Mouse (Mus musculus): ENCODE measurements around the gene Myof. TPM values are rescaled to one million over a fixed set of nuclear protein-coding genes. Genes with fewer than 3 reads are reported as not detected.

Gene Myof
- total and polyA plus RNA-seq, 2 experiments from 2014 or later, result 1.5 to 5.1 TPM

- no peak overlapping the region for H3K9ac ChIP-seq
- no peaks in the 10 kb centered on the region for H3K36me3 ChIP-seq (ENCODE audit: insufficient read depth)
- DNase-seq (no peak), ATAC-seq (no peak)
- H3K27ac ChIP-seq (ENCODE audit: low read depth, low read length), result no peak overlapping the region
- no peak overlapping the region for H3K4me3 ChIP-seq (ENCODE audit: low read depth, low read length)
- no peaks in the 10 kb centered on the region for H3K27me3 ChIP-seq (ENCODE audit: insufficient read depth, low read length)
- 79% methylated on average over 2 of the region's 2 CpGs for whole genome bisulfite sequencing
- peaks cover 13% of the 10 kb centered on the region for H3K4me1 ChIP-seq (ENCODE audit: insufficient read depth)
- H3K4me2 ChIP-seq (ENCODE audit: low read depth), result no peak overlapping the region
- no peaks in the 10 kb centered on the region for H3K9me3 ChIP-seq (ENCODE audit: low read length)
- no peak for TF ChIP-seq CTCF (IDR thresholded peaks at IDR 0.05; ENCODE audit: low read depth)
These were observed 53.4 kb downstream of the Myof start for GRCm38 (mm10) chr19:37989971-37990370.

DNA sequence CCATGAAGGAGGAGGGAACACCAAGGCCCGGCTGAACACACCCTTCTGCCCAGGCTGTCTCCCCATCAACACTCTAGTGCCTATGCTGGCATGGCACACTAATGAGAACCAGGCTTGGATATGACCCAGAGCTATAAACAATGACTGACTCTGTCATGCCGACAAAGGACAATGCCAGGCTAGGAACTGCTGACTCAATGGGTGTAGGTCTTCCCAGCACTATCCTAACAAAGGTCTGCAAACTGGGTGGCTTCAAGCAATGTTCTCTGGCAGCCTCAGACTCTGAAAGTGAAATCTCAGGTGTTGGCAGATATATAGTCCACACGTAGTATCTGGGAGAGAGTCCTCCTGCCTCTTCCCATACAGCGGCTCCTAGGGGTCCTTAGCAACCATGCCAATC lies 55.2 kb downstream of the Myof start:
- H3K4me3 ChIP-seq (ENCODE audit: low read depth, low read length), result no peak overlapping the region
- whole genome bisulfite sequencing, result 74% methylated on average over 4 of the region's 4 CpGs
- no peak for ATAC-seq
- H3K9ac ChIP-seq, result no peak overlapping the region
- TF ChIP-seq CTCF (IDR thresholded peaks at IDR 0.05; ENCODE audit: low read depth), result no peak
- no peaks in the 10 kb centered on the region for H3K36me3 ChIP-seq (ENCODE audit: insufficient read depth)
- H3K9me3 ChIP-seq (ENCODE audit: low read length), result no peaks in the 10 kb centered on the region
- H3K27me3 ChIP-seq (ENCODE audit: insufficient read depth, low read length), result no peaks in the 10 kb centered on the region
- H3K4me1 ChIP-seq (ENCODE audit: insufficient read depth), result peaks cover 13% of the 10 kb centered on the region
- no peak overlapping the region for H3K4me2 ChIP-seq (ENCODE audit: low read depth)
- DNase-seq, result no peak
- no peak overlapping the region for H3K27ac ChIP-seq (ENCODE audit: low read depth, low read length)

- H3K4me3 ChIP-seq (ENCODE audit: low read depth, low read length), result no peak overlapping the region
- H3K9ac ChIP-seq, result no peak overlapping the region
- peaks cover under 1% of the 10 kb centered on the region; the same call in 1 of the 2 replicates for H3K4me1 ChIP-seq (ENCODE audit: insufficient read depth)
- ATAC-seq (no peak), DNase-seq (no peak)
- no peak for TF ChIP-seq CTCF (IDR thresholded peaks at IDR 0.05; ENCODE audit: low read depth)
- no peaks in the 10 kb centered on the region for H3K36me3 ChIP-seq (ENCODE audit: insufficient read depth)
- H3K27ac ChIP-seq (ENCODE audit: low read depth, low read length), result no peak overlapping the region
- 89% methylated on average over 16 of the region's 16 CpGs for WGBS
- H3K9me3 ChIP-seq (ENCODE audit: low read length), result no peaks in the 10 kb centered on the region
- no peaks in the 10 kb centered on the region for H3K27me3 ChIP-seq (ENCODE audit: insufficient read depth, low read length)
- H3K4me2 ChIP-seq (ENCODE audit: low read depth), result no peak overlapping the region
These were observed 57.6 kb downstream of the Myof start for GRCm38 (mm10) chr19:37985730-37986129.

- no peaks in the 10 kb centered on the region for H3K4me1 ChIP-seq (ENCODE audit: insufficient read depth)
- DNase-seq (no peak), ATAC-seq (peak; percentile 62)
- no peaks in the 10 kb centered on the region for H3K27me3 ChIP-seq (ENCODE audit: insufficient read depth, low read length)
- H3K27ac ChIP-seq (ENCODE audit: low read depth, low read length), result peak overlapping the region; percentile 11; the same call in 1 of the 2 replicates
- H3K9me3 ChIP-seq (ENCODE audit: low read length), result no peaks in the 10 kb centered on the region
- no peak for TF ChIP-seq CTCF (IDR thresholded peaks at IDR 0.05; ENCODE audit: low read depth)
- H3K9ac ChIP-seq, result no peak overlapping the region
- no peak overlapping the region for H3K4me3 ChIP-seq (ENCODE audit: low read depth, low read length)
- WGBS, result 75% methylated on average over 5 of the region's 5 CpGs
- H3K4me2 ChIP-seq (ENCODE audit: low read depth), result no peak overlapping the region
- H3K36me3 ChIP-seq (ENCODE audit: insufficient read depth), result no peaks in the 10 kb centered on the region
These were observed 67.4 kb downstream of the Myof start for GRCm38 (mm10) chr19:37975951-37976350.

GRCm38 (mm10) chr19:37970571-37970970 lies 72.8 kb downstream of the Myof start:
- Histone ChIP-seq H3K9me3 (ENCODE audit: low read length) (no peaks in the 10 kb centered on the region), H3K4me1 (ENCODE audit: insufficient read depth) (no peaks in the 10 kb centered on the region)
- WGBS, result 82% methylated on average over 4 of the region's 4 CpGs

DNA sequence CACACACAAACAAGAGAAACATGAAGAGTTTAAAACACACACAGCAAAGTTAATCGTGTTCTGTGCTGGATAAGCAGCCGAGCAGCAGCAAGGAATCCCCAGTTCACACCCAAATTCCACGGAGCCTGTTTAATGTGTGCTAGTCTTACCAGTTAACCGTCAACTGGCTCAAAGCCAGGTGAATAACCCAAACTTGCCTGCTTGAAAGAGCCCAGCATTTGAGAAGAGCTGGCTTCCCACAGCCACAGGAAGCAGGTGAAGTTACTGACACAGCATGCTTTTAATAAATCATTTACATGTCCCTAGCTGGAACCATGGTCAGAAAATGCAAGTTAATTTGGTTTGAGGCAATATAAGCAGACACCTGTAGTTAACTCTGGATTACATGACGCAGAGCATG lies 73.4 kb downstream of the Myof start:
- H3K36me3 ChIP-seq (ENCODE audit: insufficient read depth), result no peaks in the 10 kb centered on the region
- DNase-seq (no peak), ATAC-seq (no peak)
- H3K9ac ChIP-seq, result no peak overlapping the region
- H3K4me2 ChIP-seq (ENCODE audit: low read depth), result no peak overlapping the region
- WGBS, result 65% methylated on average over 5 of the region's 5 CpGs
- no peak overlapping the region for H3K4me3 ChIP-seq (ENCODE audit: low read depth, low read length)
- no peak for TF ChIP-seq CTCF (IDR thresholded peaks at IDR 0.05; ENCODE audit: low read depth)
- H3K9me3 ChIP-seq (ENCODE audit: low read length), result no peaks in the 10 kb centered on the region
- H3K27me3 ChIP-seq (ENCODE audit: insufficient read depth, low read length), result no peaks in the 10 kb centered on the region
- H3K27ac ChIP-seq (ENCODE audit: low read depth, low read length), result no peak overlapping the region
- no peaks in the 10 kb centered on the region for H3K4me1 ChIP-seq (ENCODE audit: insufficient read depth)

More at GRCm38 (mm10) chr19:37970571-37970970, 72.8 kb downstream of the Myof start:
- Histone ChIP-seq H3K27ac (ENCODE audit: low read depth, low read length) (no peak overlapping the region), H3K4me2 (ENCODE audit: low read depth) (no peak overlapping the region), H3K9ac (no peak overlapping the region), H3K4me3 (ENCODE audit: low read depth, low read length) (no peak overlapping the region), H3K27me3 (ENCODE audit: insufficient read depth, low read length) (no peaks in the 10 kb centered on the region), H3K36me3 (ENCODE audit: insufficient read depth) (no peaks in the 10 kb centered on the region)
- DNase-seq, result no peak
- ATAC-seq, result no peak
- TF ChIP-seq CTCF (IDR thresholded peaks at IDR 0.05; ENCODE audit: low read depth), result no peak

DNA sequence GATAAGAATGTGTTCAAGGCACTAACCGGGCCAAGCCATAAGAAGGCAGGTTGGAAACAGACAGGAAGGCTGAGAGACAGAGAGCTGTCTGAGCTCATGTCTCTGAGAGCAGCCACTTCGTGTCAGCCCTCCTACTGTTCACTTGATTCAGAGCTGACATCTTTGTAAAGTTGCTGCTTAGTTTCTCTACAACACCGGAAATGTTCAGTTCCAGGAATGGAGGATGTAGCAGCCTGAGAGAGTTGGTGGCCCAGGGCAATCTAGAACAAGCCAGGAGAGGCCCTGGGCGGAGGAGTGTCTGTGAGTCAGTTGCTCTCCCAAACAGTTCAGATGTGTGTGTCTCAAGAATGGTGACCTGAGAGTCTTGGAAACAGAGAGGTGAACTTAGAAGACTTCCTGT lies 77.5 kb downstream of the Myof start:
- TF ChIP-seq CTCF (IDR thresholded peaks at IDR 0.05; ENCODE audit: low read depth), result no peak
- no peak for ATAC-seq
- Histone ChIP-seq H3K9ac (no peak overlapping the region), H3K4me3 (ENCODE audit: low read depth, low read length) (no peak overlapping the region), H3K36me3 (ENCODE audit: insufficient read depth) (no peaks in the 10 kb centered on the region), H3K27me3 (ENCODE audit: insufficient read depth, low read length) (no peaks in the 10 kb centered on the region), H3K4me1 (ENCODE audit: insufficient read depth) (no peaks in the 10 kb centered on the region), H3K27ac (ENCODE audit: low read depth, low read length) (no peak overlapping the region), H3K9me3 (ENCODE audit: low read length) (no peaks in the 10 kb centered on the region), H3K4me2 (ENCODE audit: low read depth) (no peak overlapping the region)
- WGBS, result 84% methylated on average over 4 of the region's 4 CpGs
- no peak for DNase-seq

DNA sequence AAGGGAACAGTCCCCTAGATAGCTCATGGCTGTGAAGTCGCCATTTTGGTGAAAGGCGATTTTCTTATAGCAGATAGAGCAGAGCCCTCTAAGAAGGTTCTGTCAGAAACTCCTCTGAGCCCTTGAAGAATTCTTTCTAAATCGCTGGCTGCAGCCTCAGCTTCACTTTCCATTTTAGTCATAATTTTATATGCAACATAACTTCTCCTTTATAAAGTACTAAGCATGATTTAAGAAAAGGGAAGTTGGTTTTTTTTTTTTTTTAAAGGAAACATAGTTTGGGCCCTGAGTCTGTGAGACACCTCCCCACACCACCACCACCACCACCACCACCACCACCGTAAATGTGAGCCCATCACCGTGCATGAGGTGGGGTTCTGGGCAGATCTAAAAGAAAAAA lies 80.0 kb downstream of the Myof start:
- DNase-seq (no peak), ATAC-seq (no peak)
- WGBS, result 90% methylated on average over 5 of the region's 5 CpGs
- H3K36me3 ChIP-seq (ENCODE audit: insufficient read depth), result no peaks in the 10 kb centered on the region
- no peak overlapping the region for H3K4me3 ChIP-seq (ENCODE audit: low read depth, low read length)
- no peaks in the 10 kb centered on the region for H3K27me3 ChIP-seq (ENCODE audit: insufficient read depth, low read length)
- H3K9ac ChIP-seq, result no peak overlapping the region
- no peaks in the 10 kb centered on the region for H3K4me1 ChIP-seq (ENCODE audit: insufficient read depth)
- H3K4me2 ChIP-seq (ENCODE audit: low read depth), result no peak overlapping the region
- no peak overlapping the region for H3K27ac ChIP-seq (ENCODE audit: low read depth, low read length)
- no peak for TF ChIP-seq CTCF (IDR thresholded peaks at IDR 0.05; ENCODE audit: low read depth)
- no peaks in the 10 kb centered on the region for H3K9me3 ChIP-seq (ENCODE audit: low read length)

Data from forebrain, postnatal 0 days (tissue).